Mouse (Mus musculus) left cerebral cortex, adult 18-20 months (tissue): Measurements from ENCODE around the gene Ppp1r27. TPM values are rescaled to one million over a fixed set of nuclear protein-coding genes. Genes with fewer than 3 reads are reported as not detected.
"Not testable (repeated sequence)": the region's sequence is repeated elsewhere in the genome, so short reads cannot be mapped to it uniquely, and the experiment has no call there.

Experiments used
- DNase-seq, 2 experiments: peaks; one replicate each; pipeline ENCODE4 v3.0.0; 2021 to 2022; ENCODE audit warnings: low spot score in 2 of 2, mixed read lengths in 1 of 2
- total RNA-seq, 2 experiments: library from RNA; stranded (reverse); gene quantifications; 2 replicates each; pipeline ENCODE4 v1.2.3; 2021

The Ppp1r27 gene
- total RNA-seq, 2 experiments from 2014 or later, result not detected

- peak; percentile 81 to 87 for DNase-seq
Measured at GRCm38 (mm10) chr11:120518027-120518426, 32.9 kb downstream of the Ppp1r27 start.

GRCm38 (mm10) chr11:120517147-120517546, 33.8 kb downstream of the Ppp1r27 start:
- DNase-seq, result no peak

- peak; percentile 85 to 92 for DNase-seq
Measured at GRCm38 (mm10) chr11:120515611-120516010, 35.3 kb downstream of the Ppp1r27 start.

GRCm38 (mm10) chr11:120514262-120514661, 36.7 kb downstream of the Ppp1r27 start:
- not testable (repeated sequence) for DNase-seq

GRCm38 (mm10) chr11:120512790-120513453, 38.0 kb downstream of the Ppp1r27 start:
- no peak for DNase-seq

GRCm38 (mm10) chr11:120510375-120511030, 40.4 kb downstream of the Ppp1r27 start:
- no peak for DNase-seq

GRCm38 (mm10) chr11:120509940-120510339, 41.0 kb downstream of the Ppp1r27 start:
- no peak for DNase-seq

- no peak for DNase-seq
Measured at GRCm38 (mm10) chr11:120508290-120508870, 42.6 kb downstream of the Ppp1r27 start.

GRCm38 (mm10) chr11:120507611-120508289, 43.2 kb downstream of the Ppp1r27 start:
- no peak for DNase-seq

GRCm38 (mm10) chr11:120506899-120507298, 44.0 kb downstream of the Ppp1r27 start:
- no peak for DNase-seq

GRCm38 (mm10) chr11:120505661-120506060, 45.3 kb downstream of the Ppp1r27 start:
- no peak for DNase-seq

- DNase-seq, result no peak
Measured at GRCm38 (mm10) chr11:120501701-120502100, 49.2 kb downstream of the Ppp1r27 start.

GRCm38 (mm10) chr11:120501018-120501417, 49.9 kb downstream of the Ppp1r27 start:
- DNase-seq, result no peak

- no peak for DNase-seq
Measured at GRCm38 (mm10) chr11:120500357-120500756, 50.6 kb downstream of the Ppp1r27 start.

Other genes starting within 250 kb of the Ppp1r27 start
- gene Actg1, start 202.6 kb downstream of the Ppp1r27 start, total RNA-seq, result 1,000 to 10,000 TPM; 1,195 to 1,258 TPM
- not detected for gene Fscn2, start 189.6 kb downstream of the Ppp1r27 start, total RNA-seq
- gene Faap100, start 172.4 kb downstream of the Ppp1r27 start, total RNA-seq, result 10 to 100 TPM; 11.6 to 15.6 TPM
- gene Nploc4, start 113.4 kb downstream of the Ppp1r27 start, total RNA-seq, result 10 to 100 TPM; 65.2 TPM
- gene Tspan10, start 108.5 kb downstream of the Ppp1r27 start, total RNA-seq, result 1 to 10 TPM; 1.8 to 3.3 TPM
- gene Pde6g, start 97.6 kb downstream of the Ppp1r27 start, total RNA-seq, result under 1 TPM; 0.40 to 0.58 TPM
- 10 to 100 TPM; 13.0 to 16.4 TPM for gene Oxld1, start 93.1 kb downstream of the Ppp1r27 start, total RNA-seq
- 10 to 100 TPM; 26.4 to 29.1 TPM for gene Ccdc137, start 93.0 kb downstream of the Ppp1r27 start, total RNA-seq
- gene Arl16, start 83.5 kb downstream of the Ppp1r27 start, total RNA-seq, result 10 to 100 TPM; 47.2 to 49.7 TPM
- 10 to 100 TPM; 64.4 to 74.4 TPM for gene Mrpl12, start 66.5 kb downstream of the Ppp1r27 start, total RNA-seq
- gene Slc25a10, start 59.3 kb downstream of the Ppp1r27 start, total RNA-seq, result 10 to 100 TPM; 19.6 to 22.6 TPM
- gene Gcgr, start 20.4 kb downstream of the Ppp1r27 start, total RNA-seq, result under 1 TPM in 1 of 2 experiments, not detected in 1; 0.52 TPM
- gene Mcrip1, start 1.4 kb downstream of the Ppp1r27 start, total RNA-seq, result 10 to 100 TPM; 74.9 to 77.0 TPM
- 100 to 1,000 TPM; 127 to 129 TPM for gene P4hb, start 22.1 kb upstream of the Ppp1r27 start, total RNA-seq
- gene Arhgdia, start 30.5 kb upstream of the Ppp1r27 start, total RNA-seq, result 100 to 1,000 TPM; 310 to 324 TPM
- 10 to 100 TPM; 60.8 to 62.9 TPM for gene Alyref, start 47.2 kb upstream of the Ppp1r27 start, total RNA-seq
- 10 to 100 TPM; 95.1 to 98.8 TPM for gene Anapc11, start 47.3 kb upstream of the Ppp1r27 start, total RNA-seq
- gene Npb, start 57.3 kb upstream of the Ppp1r27 start, total RNA-seq, result 1 to 10 TPM in 1 of 2 experiments, not detected in 1; 1.3 TPM
- gene Pcyt2, start 66.8 kb upstream of the Ppp1r27 start, total RNA-seq, result 100 to 1,000 TPM; 124 to 136 TPM
- gene Sirt7, start 74.1 kb upstream of the Ppp1r27 start, total RNA-seq, result 10 to 100 TPM; 34.9 to 38.6 TPM
- gene Mafg, start 82.5 kb upstream of the Ppp1r27 start, total RNA-seq, result 10 to 100 TPM; 86.8 to 94.3 TPM
- gene Pycr1, start 92.6 kb upstream of the Ppp1r27 start, total RNA-seq, result 1 to 10 TPM; 1.0 to 1.6 TPM
- gene Myadml2, start 97.0 kb upstream of the Ppp1r27 start, total RNA-seq, result 1 to 10 TPM; 7.3 to 8.2 TPM
- 1 to 10 TPM; 2.7 to 5.0 TPM for gene Notum, start 110.0 kb upstream of the Ppp1r27 start, total RNA-seq
- 10 to 100 TPM; 51.1 to 57.7 TPM for gene Aspscr1, start 121.8 kb upstream of the Ppp1r27 start, total RNA-seq
- gene Cenpx, start 162.6 kb upstream of the Ppp1r27 start, total RNA-seq, result 10 to 100 TPM; 19.7 to 20.8 TPM
- gene Lrrc45, start 162.8 kb upstream of the Ppp1r27 start, total RNA-seq, result 10 to 100 TPM; 53.0 to 56.2 TPM
- gene Rac3, start 170.3 kb upstream of the Ppp1r27 start, total RNA-seq, result 10 to 100 TPM; 28.9 to 38.6 TPM
- gene Dcxr, start 176.1 kb upstream of the Ppp1r27 start, total RNA-seq, result 10 to 100 TPM in 1 of 2 experiments, 1 to 10 TPM in 1; 8.5 to 11.9 TPM
- 1 to 10 TPM; 1.7 to 2.9 TPM for gene Cbr2, start 181.0 kb upstream of the Ppp1r27 start, total RNA-seq
- gene Hmga1b, start 211.7 kb upstream of the Ppp1r27 start, total RNA-seq, result 10 to 100 TPM; 31.4 to 50.3 TPM
- gene Rfng, start 233.1 kb upstream of the Ppp1r27 start, total RNA-seq, result 10 to 100 TPM; 53.1 to 56.6 TPM
- gene Gps1, start 233.1 kb upstream of the Ppp1r27 start, total RNA-seq, result 100 to 1,000 TPM; 148 to 152 TPM
- gene Dus1l, start 245.3 kb upstream of the Ppp1r27 start, total RNA-seq, result 10 to 100 TPM; 40.2 to 44.9 TPM